Mouse (Mus musculus): Measurements from ENCODE around the gene Sod2. TPM values are rescaled to one million over a fixed set of nuclear protein-coding genes. Genes with fewer than 3 reads are reported as not detected.

Sod2 gene
- total and polyA plus RNA-seq, 3 experiments = 284 to 320 (median 293) TPM

- H3K4me3 ChIP-seq (ENCODE audit: control insufficient read depth in 1 of 2, insufficient read depth in 1 of 2, low read depth in 2 of 2, low read length in 2 of 2) = no peak overlapping the region
- no peaks in the 10 kb centered on the region for H3K9me3 ChIP-seq (replicated peaks; ENCODE audit: insufficient read depth, low read length)
- H3K4me1 ChIP-seq (ENCODE audit: control insufficient read depth in 1 of 2, insufficient read depth in 2 of 2, low read length in 2 of 2) = peaks cover 0 to 3% of the 10 kb centered on the region in 2 experiments; a peak in 2 of 4 replicates
- H3K27ac ChIP-seq (ENCODE audit: control insufficient read depth, low read depth, low read length) = no peak overlapping the region
- H3K79me2 ChIP-seq (ENCODE audit: control insufficient read depth, insufficient read depth, low read length, poor library complexity) = peaks cover 15% of the 10 kb centered on the region
- peak; percentile 89 for DNase-seq (ENCODE audit: low read depth, low spot score)
- no peaks in the 10 kb centered on the region for H3K27me3 ChIP-seq (ENCODE audit: control insufficient read depth in 1 of 2, insufficient read depth in 2 of 2, low read length in 2 of 2)
- peaks cover 9 to 15% of the 10 kb centered on the region in 2 experiments for H3K36me3 ChIP-seq (ENCODE audit: control insufficient read depth in 1 of 2, insufficient read depth in 2 of 2, low read length in 2 of 2)
- H3K9ac ChIP-seq (ENCODE audit: control insufficient read depth, low read depth, low read length, poor library complexity, severe bottlenecking) = no peak overlapping the region
- TF ChIP-seq ETS1 (IDR thresholded peaks at IDR 0.05; ENCODE audit: low read depth, low read length) (peak; percentile 82), UBTF (IDR thresholded peaks at IDR 0.05; ENCODE audit: borderline replicate concordance, insufficient read depth, low read depth, low read length) (no peak), RCOR1 (IDR thresholded peaks at IDR 0.05; ENCODE audit: low read depth, low read length) (no peak), MEF2A (IDR thresholded peaks at IDR 0.05; ENCODE audit: extremely low read depth, insufficient replicate concordance, low read depth, low read length, poor library complexity, severe bottlenecking) (no peak), ELF1 (IDR thresholded peaks at IDR 0.05; ENCODE audit: low read depth, low read length) (no peak), TAL1 (IDR thresholded peaks at IDR 0.05; ENCODE audit: low read length) (no peak), GATA1 (IDR thresholded peaks at IDR 0.05; ENCODE audit: low read depth, low read length) (0 out of 2 replicates have a peak, but pooled peaks have one; percentile 18), POLR2AphosphoS5 (IDR thresholded peaks at IDR 0.05; ENCODE audit: borderline replicate concordance, low read depth, low read length) (no peak), CTCF (IDR thresholded peaks at IDR 0.05 in 2 of 3, conservative IDR thresholded peaks at IDR 0.05 in 1 of 3; ENCODE audit: control insufficient read depth in 1 of 3, insufficient read depth in 1 of 3, low read depth in 2 of 3, low read length in 3 of 3, poor library complexity in 1 of 3, severe bottlenecking in 1 of 3) (peak in 2 of 3 experiments; percentile 43 to 67; a peak in 4 of 6 replicates), MAZ (IDR thresholded peaks at IDR 0.05; ENCODE audit: low read depth, low read length) (no peak), ZKSCAN1 (IDR thresholded peaks at IDR 0.05; ENCODE audit: low read depth, low read length) (no peak), MYC (IDR thresholded peaks at IDR 0.05; ENCODE audit: low read depth, low read length) (peak; percentile 94), MAFK (IDR thresholded peaks at IDR 0.05; ENCODE audit: borderline replicate concordance, low read depth, low read length) (peak; percentile 96), ZNF384 (IDR thresholded peaks at IDR 0.05; ENCODE audit: low read depth, low read length) (no peak), NRF1 (IDR thresholded peaks at IDR 0.05; ENCODE audit: insufficient read depth, low read depth, low read length, poor library complexity, severe bottlenecking) (no peak), POLR2AphosphoS2 (IDR thresholded peaks at IDR 0.05; ENCODE audit: low read length) (no peak), ZMIZ1 (IDR thresholded peaks at IDR 0.05; ENCODE audit: low read depth, low read length) (no peak), USF2 (IDR thresholded peaks at IDR 0.05; ENCODE audit: borderline replicate concordance in 1 of 2, insufficient read depth in 1 of 2, low read depth in 1 of 2, low read length in 2 of 2) (no peak), MYB (IDR thresholded peaks at IDR 0.05; ENCODE audit: low read depth, low read length) (no peak), EP300 (IDR thresholded peaks at IDR 0.05; ENCODE audit: low read depth in 1 of 2, low read length in 2 of 2) (no peak), NELFE (IDR thresholded peaks at IDR 0.05; ENCODE audit: low read depth, low read length) (no peak), KAT2A (conservative IDR thresholded peaks at IDR 0.05; ENCODE audit: low read depth, low read length) (no peak), GABPA (IDR thresholded peaks at IDR 0.05; ENCODE audit: low read depth, low read length) (no peak), CHD1 (IDR thresholded peaks at IDR 0.05; ENCODE audit: low read depth, low read length) (no peak), E2F4 (IDR thresholded peaks at IDR 0.05; ENCODE audit: borderline replicate concordance, low read depth, low read length) (no peak), SIN3A (IDR thresholded peaks at IDR 0.05; ENCODE audit: low read length) (peak; percentile 97), TBP (IDR thresholded peaks at IDR 0.05; ENCODE audit: low read depth, low read length) (0 out of 2 replicates have a peak, but pooled peaks have one; percentile 43), CHD2 (IDR thresholded peaks at IDR 0.05; ENCODE audit: low read length) (no peak), HCFC1 (IDR thresholded peaks at IDR 0.05; ENCODE audit: low read depth, low read length) (no peak), RAD21 (IDR thresholded peaks at IDR 0.05; ENCODE audit: low read depth, low read length) (peak; percentile 66), TCF12 (IDR thresholded peaks at IDR 0.05; ENCODE audit: low read depth, low read length) (no peak), MXI1 (IDR thresholded peaks at IDR 0.05; ENCODE audit: low read depth, low read length) (peak; percentile 96), JUND (IDR thresholded peaks at IDR 0.05; ENCODE audit: low read depth, low read length) (no peak), MAX (IDR thresholded peaks at IDR 0.05; ENCODE audit: low read length) (peak; percentile 60), USF1 (IDR thresholded peaks at IDR 0.05; ENCODE audit: low read depth, low read length) (no peak), POLR2A (IDR thresholded peaks at IDR 0.05; ENCODE audit: control insufficient read depth in 1 of 2, insufficient read depth in 1 of 2, low read depth in 1 of 2, low read length in 2 of 2, poor library complexity in 1 of 2) (no peak), BHLHE40 (IDR thresholded peaks at IDR 0.05; ENCODE audit: borderline replicate concordance, low read depth, low read length) (no peak), SMC3 (IDR thresholded peaks at IDR 0.05; ENCODE audit: low read depth, low read length) (peak; percentile 54)
Measured at GRCm38 (mm10) chr17:13009887-13010286, 3.2 kb downstream of the Sod2 start.

All from MEL (cell line).